Mouse (Mus musculus) heart, embryonic 12.5 days (tissue): Measurements from ENCODE around the gene Acat3. TPM values are rescaled to one million over a fixed set of nuclear protein-coding genes. Genes with fewer than 3 reads are reported as not detected.

Source experiments
- polyA plus RNA-seq: library from polyadenylated mRNA; unstranded; fragments of >200 nt; fragmentation: Nextera tagmentation; extraction: Ambion mirVana; gene quantifications from 2 replicates; pipeline ENCODE4 v1.2.1, GENCODE M21; 2016

The Acat3 gene
- polyA plus RNA-seq, 1 experiment from 2014 or later: 0.61 TPM

Other genes with a start within 250 kb of the Acat3 start
- 293 and 312 TPM in 2 replicates for gene Igf2r, start 170.9 kb downstream of the Acat3 start, polyA plus RNA-seq
- gene Mas1, start 72.5 kb downstream of the Acat3 start, polyA plus RNA-seq: 0.39 and 1.1 TPM in 2 replicates
- gene Mrgprh, start 64.6 kb downstream of the Acat3 start, polyA plus RNA-seq: not detected in 2 replicates
- 0.51 and 1.1 TPM in 2 replicates for gene Pnldc1, start 30.4 kb downstream of the Acat3 start, polyA plus RNA-seq
- 410 and 430 TPM in 2 replicates for gene Tcp1, start 24.9 kb downstream of the Acat3 start, polyA plus RNA-seq
- 181 and 187 TPM in 2 replicates for gene Mrpl18, start 24.3 kb downstream of the Acat3 start, polyA plus RNA-seq
- 53.6 and 57.2 TPM in 2 replicates for gene Acat2, start 20.1 kb upstream of the Acat3 start, polyA plus RNA-seq
- gene Wtap, start 53.6 kb upstream of the Acat3 start, polyA plus RNA-seq: 71.4 and 74.4 TPM in 2 replicates
- gene Sod2, start 66.2 kb upstream of the Acat3 start, polyA plus RNA-seq: 319 and 325 TPM in 2 replicates
- 0.14 TPM in 1 of 2 replicates, not detected in the other for gene Gpr31b, start 111.7 kb upstream of the Acat3 start, polyA plus RNA-seq
- 0.15 TPM in 1 of 2 replicates, not detected in the other for gene Tcp10b, start 120.5 kb upstream of the Acat3 start, polyA plus RNA-seq
- gene Unc93a, start 191.2 kb upstream of the Acat3 start, polyA plus RNA-seq: not detected in 2 replicates